Mouse (Mus musculus): ENCODE measurements around the gene Ctsk.
"Not testable (repeated sequence)": the region's sequence is repeated elsewhere in the genome, so short reads cannot be mapped to it uniquely, and the experiment has no call there.

The Ctsk gene

DNA sequence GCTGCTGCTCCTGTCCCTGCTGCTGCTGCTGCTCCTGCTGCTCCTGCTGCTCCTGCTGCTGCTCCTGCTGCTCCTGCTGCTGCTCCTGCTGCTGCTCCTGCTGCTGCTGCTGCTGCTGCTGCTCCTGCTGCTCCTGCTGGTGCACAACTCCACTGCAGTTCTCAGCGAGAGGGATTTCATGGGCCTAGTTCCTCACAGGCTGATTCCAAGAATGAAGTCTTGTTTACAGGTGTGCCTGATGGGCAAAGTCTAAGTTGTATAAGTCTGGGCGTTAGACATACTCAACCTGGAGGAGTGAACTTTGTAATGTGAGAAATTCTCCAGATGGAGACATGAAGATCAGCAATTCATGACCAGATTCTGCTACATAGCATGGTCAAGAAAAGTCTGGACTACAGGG, 25.6 kb downstream of the Ctsk start:
- in situ Hi-C loops (cut with MboI) = no loop called here

DNA sequence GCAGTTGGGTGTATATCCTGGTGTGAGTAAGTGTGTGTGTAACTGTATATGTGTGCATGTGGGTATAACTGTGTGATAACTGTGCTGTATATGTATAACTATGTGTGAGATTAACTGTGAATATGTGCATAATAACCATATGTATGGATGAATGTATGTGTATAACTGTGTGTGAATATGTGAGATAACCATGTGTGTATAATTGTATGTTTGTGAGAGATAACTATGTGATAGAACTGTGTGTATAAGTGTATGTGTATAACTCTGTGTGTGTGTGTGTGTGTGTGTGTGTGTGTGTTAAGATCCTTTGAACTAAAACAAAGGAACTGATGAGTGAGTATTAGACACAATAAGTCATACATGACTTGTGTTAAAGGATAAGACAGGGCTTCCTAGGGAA, 27.1 kb downstream of the Ctsk start:
- in situ Hi-C loops (cut with MboI) = no loop called here

DNA sequence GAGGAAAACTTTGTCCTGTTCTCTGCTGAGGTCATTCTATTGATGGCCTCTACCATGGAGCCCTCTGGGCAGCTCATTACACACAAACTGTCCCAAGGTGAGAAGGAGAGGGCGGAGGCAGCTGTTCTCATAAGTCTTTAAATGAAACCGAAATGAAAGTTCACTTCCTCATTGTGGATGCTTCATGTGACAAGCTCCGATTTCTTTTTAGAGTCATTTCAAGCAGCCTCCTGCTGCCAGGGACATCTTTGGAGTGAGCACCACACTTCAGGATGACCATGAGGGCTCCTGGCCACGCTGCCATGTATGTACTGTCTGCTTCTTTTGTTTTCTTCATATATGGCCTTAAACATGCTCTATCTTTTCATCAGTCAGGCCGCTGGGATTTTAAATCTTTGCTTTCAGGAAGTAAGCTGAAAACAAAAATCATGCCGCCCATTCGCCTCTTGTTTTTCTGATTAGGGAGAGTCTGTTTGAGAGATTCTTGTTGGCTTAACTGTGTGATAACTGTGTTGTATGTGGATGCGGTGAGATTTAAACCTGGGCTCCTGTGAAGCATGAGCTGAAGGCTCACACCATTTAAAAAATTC, 27.7 kb downstream of the Ctsk start, which contains the start of gene Ctss:
TSS of gene Ctss (plus strand) at position 165 of the 590 bp plus-strand sequence.
- in situ Hi-C loops (cut with MboI) = no loop called here

DNA sequence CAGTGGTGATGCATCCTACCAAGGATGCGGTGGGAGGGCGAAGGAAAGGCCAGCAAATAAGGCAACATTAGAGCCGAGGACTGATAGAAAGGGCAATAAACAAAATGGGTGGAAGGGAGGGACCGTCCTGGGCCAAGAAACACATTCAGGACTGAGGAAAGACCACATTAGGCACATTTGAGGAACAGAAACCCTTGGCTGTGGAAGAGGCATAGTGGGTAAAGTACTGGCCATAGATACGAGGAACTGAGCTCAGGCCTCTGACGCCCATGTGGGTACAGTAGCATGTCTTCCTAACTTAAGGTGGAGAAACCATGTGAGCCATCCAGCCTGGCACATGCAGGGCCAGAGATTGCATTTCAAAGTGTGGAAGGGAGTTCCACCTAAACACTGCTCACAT, 30.8 kb downstream of the Ctsk start:
- in situ Hi-C loops (cut with MboI) = no loop called here

DNA sequence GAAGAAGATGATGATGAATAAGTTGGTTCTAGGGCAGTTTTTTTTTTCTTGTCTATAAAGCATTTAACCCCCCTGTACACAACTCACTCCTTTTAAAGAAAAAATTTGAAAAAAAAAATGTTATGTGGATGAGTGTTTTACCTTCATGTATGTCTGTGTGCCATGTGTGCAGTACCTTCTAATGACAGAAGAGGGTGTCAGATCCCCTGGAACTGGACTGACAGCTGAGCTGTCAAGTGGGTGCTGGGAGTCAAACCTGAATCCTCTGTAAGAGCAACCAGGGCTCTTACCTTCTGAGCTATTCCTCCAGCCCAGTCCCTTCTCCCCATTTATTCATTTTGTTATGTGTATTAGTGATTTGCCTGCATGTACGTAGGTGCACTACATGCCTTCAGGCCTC, 32.0 kb downstream of the Ctsk start:
- in situ Hi-C loops (cut with MboI) = no loop called here

DNA sequence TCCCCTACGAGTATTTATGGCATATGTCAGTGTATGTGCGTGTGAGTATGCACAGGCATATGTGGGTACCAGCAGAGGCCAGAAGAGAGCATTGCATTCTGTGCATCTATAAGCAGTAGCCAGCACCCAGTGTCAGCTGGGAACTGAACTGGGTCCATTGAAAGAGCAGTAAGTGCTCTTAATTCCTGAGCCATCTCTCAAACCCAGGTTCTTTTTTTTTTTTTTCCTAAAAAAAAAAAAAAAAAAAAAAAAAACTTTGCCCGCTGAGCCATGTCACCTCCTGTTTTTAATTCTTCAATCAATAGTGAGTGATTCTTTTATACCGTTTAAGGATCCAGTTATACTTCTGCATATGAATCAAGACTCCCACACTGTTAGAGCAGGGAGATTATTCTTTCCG, 34.3 kb downstream of the Ctsk start:
- in situ Hi-C loops (cut with MboI) = no loop called here

DNA sequence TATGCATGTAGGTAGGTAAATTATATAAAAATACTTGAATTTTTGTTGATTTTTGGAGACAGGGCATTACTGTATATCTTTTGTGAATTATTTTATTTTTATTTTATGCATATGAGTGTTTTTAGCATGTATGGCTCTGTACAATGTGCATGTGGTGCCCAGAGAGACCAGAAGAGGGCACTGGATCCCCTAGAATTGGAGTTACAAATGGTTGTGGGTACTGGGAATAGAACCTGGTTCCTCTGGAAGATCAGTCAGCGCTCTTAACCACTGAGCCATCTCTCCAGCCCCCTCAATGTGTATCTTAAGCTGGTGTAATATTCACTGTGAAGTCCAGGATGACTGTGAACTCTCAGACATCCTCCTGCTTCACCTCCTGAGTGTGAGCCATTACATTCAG, 35.9 kb downstream of the Ctsk start:
- in situ Hi-C loops (cut with MboI) = no loop called here

DNA sequence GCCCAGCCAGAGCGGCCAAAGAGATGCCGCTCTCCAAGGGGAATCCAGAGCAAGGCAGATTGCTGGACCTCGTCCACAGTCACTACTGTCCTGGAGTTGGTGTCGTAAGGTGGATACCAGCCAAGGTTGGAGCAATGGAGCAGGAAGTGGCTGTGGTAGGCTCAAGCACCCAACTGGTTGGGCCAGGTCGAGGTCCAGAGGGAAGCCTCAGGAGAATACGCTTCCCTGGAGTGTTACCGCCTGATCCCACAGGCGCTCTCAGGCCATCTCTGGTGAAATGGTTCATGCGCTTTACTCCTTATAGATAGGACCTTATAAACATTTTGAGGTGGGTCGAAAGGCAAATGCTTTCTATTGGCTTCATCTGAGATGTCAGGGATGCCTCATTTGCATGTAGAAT, 39.9 kb downstream of the Ctsk start:
- in situ Hi-C loops (cut with MboI) = no loop called here

DNA sequence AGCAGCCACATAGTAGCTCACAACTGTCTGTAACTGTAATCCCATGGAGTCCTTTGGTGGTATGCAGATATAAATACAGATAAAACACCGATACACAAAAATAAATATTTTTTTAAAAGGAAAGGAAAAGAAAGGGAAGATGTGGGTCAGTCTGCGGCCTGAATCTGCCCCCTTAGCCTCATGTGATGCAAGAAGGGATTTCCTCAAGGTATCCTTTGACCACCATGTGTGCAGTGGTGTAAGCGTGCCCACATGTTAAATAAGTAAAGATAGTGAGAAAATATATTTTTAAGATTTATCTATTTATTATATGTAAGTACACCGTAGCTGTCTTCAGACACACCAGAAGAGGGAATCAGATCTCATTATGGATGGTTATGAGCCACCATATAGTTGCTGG, 40.8 kb downstream of the Ctsk start:
- in situ Hi-C loops (cut with MboI) = no loop called here

DNA sequence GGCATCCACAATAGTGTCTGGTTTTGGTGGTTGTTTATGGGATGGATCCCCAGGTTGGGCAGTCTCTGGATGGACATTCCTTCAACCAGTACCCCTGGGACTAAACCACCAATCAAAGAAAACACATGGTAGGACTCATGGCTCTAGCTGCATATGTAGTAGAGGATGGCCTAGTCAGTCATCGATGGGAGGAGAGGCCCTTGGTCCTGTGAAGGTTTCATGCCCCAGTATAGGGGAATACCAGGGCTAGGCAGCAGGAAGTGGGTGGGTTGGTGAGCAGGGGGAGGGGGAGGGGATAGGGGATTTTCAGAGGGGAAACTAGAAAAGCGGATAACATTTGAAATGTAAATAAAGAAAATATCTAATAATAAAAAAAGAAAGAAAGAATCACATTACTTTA, 42.1 kb downstream of the Ctsk start:
- in situ Hi-C loops (cut with MboI) = not testable (repeated sequence)

DNA sequence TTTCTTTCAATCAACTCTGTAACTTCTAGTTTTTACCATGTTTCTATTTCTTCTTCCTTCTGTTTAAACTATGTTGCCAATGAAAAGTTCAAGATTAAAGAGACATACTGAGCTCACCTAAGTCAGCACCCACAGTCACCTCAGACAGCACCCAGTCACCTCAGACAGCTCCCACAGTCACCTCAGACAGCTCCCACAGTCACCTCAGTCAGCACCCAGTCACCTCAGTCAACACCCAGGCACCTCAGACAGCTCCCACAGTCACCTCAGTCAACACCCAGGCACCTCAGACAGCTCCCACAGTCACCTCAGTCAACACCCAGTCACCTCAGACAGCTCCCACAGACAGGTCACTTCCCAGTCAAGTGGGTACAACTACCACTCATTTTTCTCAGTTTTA, 43.1 kb downstream of the Ctsk start:
- in situ Hi-C loops (cut with MboI) = no loop called here

DNA sequence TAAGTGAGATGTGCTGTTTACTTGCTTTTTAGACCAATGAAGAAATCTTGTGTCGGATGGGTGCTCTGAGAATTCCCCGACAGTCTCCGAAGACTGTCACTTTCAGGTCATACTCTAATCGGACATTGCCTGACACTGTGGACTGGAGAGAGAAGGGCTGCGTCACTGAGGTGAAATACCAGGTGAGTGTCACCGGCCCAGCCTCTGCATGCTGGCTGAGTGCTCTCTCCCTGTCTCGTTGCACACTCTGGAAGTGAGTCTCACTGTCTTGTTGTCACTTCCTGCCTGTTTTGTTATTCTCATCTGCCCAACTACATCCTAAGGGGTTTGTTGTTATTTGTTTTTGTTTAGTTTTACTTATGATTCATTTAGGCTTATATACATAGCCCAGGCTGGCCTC, 43.9 kb downstream of the Ctsk start:
- in situ Hi-C loops (cut with MboI) = no loop called here

DNA sequence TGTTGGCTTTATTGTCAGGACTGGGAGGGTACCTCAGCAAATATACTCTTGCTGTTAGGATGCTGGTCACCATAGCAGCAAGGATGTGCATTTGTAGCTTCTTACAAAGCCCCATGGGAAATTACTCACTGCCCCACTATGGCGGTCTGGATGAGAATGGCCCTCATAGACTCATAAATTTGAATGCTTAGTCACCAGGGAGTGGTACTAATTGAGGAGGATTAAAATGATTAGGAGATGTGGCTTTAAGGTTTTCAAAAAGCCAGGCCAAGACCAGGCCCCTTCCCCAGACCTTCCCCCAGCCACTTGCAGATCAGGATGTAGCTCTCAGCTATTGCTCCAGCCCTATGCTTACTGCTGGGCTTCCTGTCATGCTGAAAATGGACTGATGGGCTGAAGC, 51.1 kb downstream of the Ctsk start:
- in situ Hi-C loops (cut with MboI) = no loop called here

DNA sequence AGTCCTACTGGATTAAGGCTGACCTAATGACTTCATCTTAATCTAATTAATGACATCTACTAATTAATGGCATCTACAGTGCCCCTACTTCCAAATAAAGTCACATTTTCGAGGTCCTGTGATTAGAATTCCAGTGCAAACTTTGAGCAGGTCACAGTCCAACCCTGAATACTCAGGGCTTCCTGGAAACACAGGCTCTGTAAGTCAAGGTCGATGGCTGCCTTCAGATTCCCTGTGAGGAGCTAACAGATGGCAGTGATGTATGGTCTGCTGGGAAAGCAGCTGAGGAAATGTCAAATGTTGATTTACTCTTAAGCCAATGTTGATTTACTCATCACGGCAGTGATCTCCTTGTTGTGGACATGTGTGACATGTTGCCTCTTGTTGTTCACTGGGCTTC, 54.9 kb downstream of the Ctsk start:
- in situ Hi-C loops (cut with MboI) = no loop called here
